Mouse (Mus musculus) megakaryocyte, embryonic 14.5 days (primary cell): Measurements from ENCODE around the gene Upk1b.

Experiments used
- FLI1 ChIP-seq: IDR thresholded peaks from 2 replicates; pipeline ENCODE4 v1.6.1; 2012; ENCODE audit warnings: low read length, inconsistent platforms, mixed read lengths
- GATA1 ChIP-seq: IDR thresholded peaks from 3 replicates; pipeline ENCODE4 v1.6.1; 2012; ENCODE audit warnings: mixed read lengths, low read length, inconsistent platforms, borderline replicate concordance

GRCm38 (mm10) chr16:38789016-38789415 is 11.1 kb downstream of the Upk1b start:
- TF ChIP-seq GATA1 (no peak), FLI1 (no peak)
